Mouse (Mus musculus) embryonic facial prominence, embryonic 13.5 days (tissue): ENCODE data around the gene Fis1. TPM values are rescaled to one million over a fixed set of nuclear protein-coding genes. Genes with fewer than 3 reads are reported as not detected.
A peak's percentile ranks its signal among the peaks of the same experiment; 100 is the strongest.

Experiments used
- ATAC-seq: fragments of 200-750 bp; cut with Nextera tagmentation; 2 replicates; pipeline ENCODE4 v1.8.0; 2017; ENCODE audit warnings: low read depth; ENCODE audit not compliant: insufficient number of reproducible peaks, insufficient read depth, low FRiP score, low TSS enrichment
- H3K27ac ChIP-seq: fragments of 300-500 bp; sonication (generic); 2 replicates; pipeline ENCODE4 v1.5.1; 2015; ENCODE audit warnings: moderate library complexity, mild to moderate bottlenecking, inconsistent platforms
- H3K27me3 ChIP-seq: fragments of 300-500 bp; sonication (generic); 2 replicates; pipeline ENCODE4 v1.6.1; 2015; ENCODE audit warnings: mild to moderate bottlenecking, inconsistent platforms
- H3K36me3 ChIP-seq: fragments of 300-500 bp; sonication (generic); 2 replicates; pipeline ENCODE4 v1.6.1; 2015; ENCODE audit warnings: mild to moderate bottlenecking, inconsistent platforms
- H3K4me1 ChIP-seq: fragments of 300-500 bp; sonication (generic); 2 replicates; pipeline ENCODE4 v1.6.1; 2015; ENCODE audit warnings: inconsistent platforms
- H3K4me2 ChIP-seq: fragments of 300-500 bp; sonication (generic); 2 replicates; pipeline ENCODE4 v1.6.1; 2015; ENCODE audit warnings: moderate library complexity, mild to moderate bottlenecking, inconsistent platforms
- H3K4me3 ChIP-seq: fragments of 300-500 bp; sonication (generic); 2 replicates; pipeline ENCODE4 v1.5.1; 2015; ENCODE audit warnings: mild to moderate bottlenecking, inconsistent platforms
- H3K9ac ChIP-seq: fragments of 300-500 bp; sonication (generic); 2 replicates; pipeline ENCODE4 v1.6.1; 2015; ENCODE audit warnings: mild to moderate bottlenecking, inconsistent platforms
- H3K9me3 ChIP-seq: fragments of 300-500 bp; sonication (generic); 2 replicates; pipeline ENCODE4 v1.6.1; 2016; ENCODE audit warnings: inconsistent platforms
- whole genome bisulfite sequencing: fragments of 180-500 bp; shearing (Covaris S2); methylation state at CpG from one replicate; pipeline ENCODE4 v1.1.7; 2015; ENCODE audit warnings: mixed read lengths; 5-methylcytosine and 5-hydroxymethylcytosine counted together
- polyA plus RNA-seq: library from polyadenylated mRNA; unstranded; fragments of >200 nt; fragmentation: Nextera tagmentation; extraction: Ambion mirVana; gene quantifications from 2 replicates; pipeline ENCODE4 v1.2.1, GENCODE M21; 2015

The Fis1 gene
- polyA plus RNA-seq, 1 experiment from 2014 or later: 282 TPM

DNA sequence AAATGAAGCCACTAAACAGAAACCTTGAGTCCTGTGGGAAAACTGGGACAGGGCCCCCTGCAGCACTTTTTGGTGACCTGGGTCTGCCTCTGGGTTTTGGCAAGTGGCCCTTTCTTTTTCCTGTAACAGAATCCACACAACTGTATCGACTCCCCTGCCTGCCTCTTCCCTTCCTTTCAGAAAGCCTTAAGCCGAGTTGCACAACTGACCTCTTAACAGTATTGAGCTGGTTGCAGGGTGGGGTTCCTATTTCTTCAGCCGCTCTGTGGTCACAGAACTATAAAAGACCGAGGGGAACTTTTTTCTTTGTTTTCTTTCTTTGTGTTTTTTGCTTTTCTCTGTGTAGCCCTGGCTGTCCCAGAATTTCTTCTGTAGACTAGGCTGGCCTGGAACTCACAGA lies 24.7 kb downstream of the Fis1 start:
- Histone ChIP-seq H3K4me1 (no peaks in the 10 kb centered on the region), H3K9me3 (no peaks in the 10 kb centered on the region), H3K27ac (no peak overlapping the region), H3K4me2 (no peak overlapping the region), H3K4me3 (no peak overlapping the region), H3K9ac (no peak overlapping the region), H3K36me3 (peaks cover 26% of the 10 kb centered on the region), H3K27me3 (no peaks in the 10 kb centered on the region)
- WGBS: 63% methylated on average over 4 of the region's 4 CpGs
- ATAC-seq: no peak

DNA sequence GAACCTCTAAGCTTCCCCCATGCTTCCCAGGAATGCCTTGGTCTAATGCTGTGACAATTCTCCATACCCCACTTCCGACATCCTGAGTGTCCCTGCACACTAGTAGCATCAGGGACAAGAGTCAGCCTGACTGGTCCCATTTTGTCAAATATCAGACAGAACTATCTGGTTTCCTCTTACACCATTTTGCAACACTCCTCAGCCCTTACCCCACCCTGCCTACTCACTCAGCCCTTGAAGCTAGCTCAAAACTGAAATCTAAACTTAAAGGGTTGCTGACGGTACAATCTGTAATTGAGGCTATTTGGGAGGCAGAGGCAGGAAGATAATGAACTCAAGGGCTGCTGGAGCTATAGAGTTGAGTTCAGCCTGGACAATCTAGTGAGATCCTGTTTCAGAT lies 26.7 kb downstream of the Fis1 start:
- no peaks in the 10 kb centered on the region for H3K27me3 ChIP-seq
- 71% methylated on average over 2 of the region's 2 CpGs for WGBS
- ATAC-seq: no peak
- H3K4me3 ChIP-seq: no peak overlapping the region
- no peaks in the 10 kb centered on the region for H3K4me1 ChIP-seq
- no peak overlapping the region for H3K27ac ChIP-seq
- peaks cover 41% of the 10 kb centered on the region for H3K36me3 ChIP-seq
- H3K9ac ChIP-seq: no peak overlapping the region
- no peak overlapping the region for H3K4me2 ChIP-seq
- no peaks in the 10 kb centered on the region for H3K9me3 ChIP-seq

DNA sequence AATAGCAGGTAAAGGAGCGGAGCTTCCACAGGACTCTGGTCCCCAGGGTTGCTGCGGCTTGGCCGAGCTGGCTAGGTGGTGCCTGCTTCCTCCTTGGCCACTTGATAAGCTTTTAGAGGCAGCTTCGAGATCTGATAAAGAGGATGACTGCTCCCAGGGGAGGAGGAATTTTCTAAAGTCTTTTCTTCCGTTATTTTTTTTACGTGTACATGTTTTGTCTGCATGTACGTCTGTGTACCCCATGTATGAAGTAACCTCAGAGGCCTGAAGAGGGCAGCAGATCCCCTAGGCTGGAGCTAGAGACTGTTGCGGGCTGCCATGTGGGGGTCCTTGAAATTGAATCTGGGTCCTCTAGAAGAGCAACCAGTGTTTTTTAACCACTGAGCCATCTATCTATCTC lies 27.9 kb downstream of the Fis1 start:
- H3K9me3 ChIP-seq: no peaks in the 10 kb centered on the region
- no peak overlapping the region for H3K9ac ChIP-seq
- peaks cover 41% of the 10 kb centered on the region for H3K36me3 ChIP-seq
- no peak for ATAC-seq
- 87% methylated on average over 8 of the region's 8 CpGs for WGBS
- no peak overlapping the region for H3K4me2 ChIP-seq
- H3K4me3 ChIP-seq: no peak overlapping the region
- no peaks in the 10 kb centered on the region for H3K27me3 ChIP-seq
- H3K27ac ChIP-seq: no peak overlapping the region
- H3K4me1 ChIP-seq: peaks cover 2% of the 10 kb centered on the region

DNA sequence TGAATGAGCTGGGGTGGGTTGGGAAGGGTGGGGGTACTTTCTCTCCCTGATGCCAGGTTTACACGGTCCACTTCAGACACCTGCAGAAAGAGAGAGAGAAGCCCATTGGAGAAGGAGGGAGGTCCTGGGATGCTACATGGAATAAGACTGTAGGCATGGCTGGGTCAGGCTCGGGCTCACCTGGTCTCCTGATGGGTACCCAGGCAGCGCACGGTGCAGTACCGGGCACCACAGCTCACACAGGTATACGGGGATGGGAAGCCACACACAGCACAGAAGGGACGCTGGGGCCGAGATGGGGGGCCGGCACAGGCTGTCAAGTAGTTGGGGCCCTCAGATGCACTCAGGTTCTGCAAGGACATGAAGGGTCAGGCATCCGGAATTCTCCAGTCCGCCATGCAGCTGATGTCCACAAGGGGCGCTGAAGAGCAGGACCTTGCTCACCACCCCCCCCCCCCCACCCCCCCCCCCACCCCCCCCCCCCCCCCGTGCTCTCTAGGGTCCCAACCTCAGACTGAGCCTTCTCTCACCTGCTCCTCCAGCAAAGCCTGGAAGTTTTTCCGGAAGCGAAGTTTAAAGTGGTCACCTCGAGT lies 29.4 kb downstream of the Fis1 start:
- Histone ChIP-seq H3K9me3 (no peaks in the 10 kb centered on the region), H3K9ac (no peak overlapping the region), H3K36me3 (peaks cover 41% of the 10 kb centered on the region), H3K27me3 (no peaks in the 10 kb centered on the region), H3K4me2 (no peak overlapping the region), H3K4me1 (peaks cover 6% of the 10 kb centered on the region), H3K4me3 (no peak overlapping the region), H3K27ac (no peak overlapping the region)
- no peak for ATAC-seq
- 47% methylated on average over 15 of the region's 16 CpGs for WGBS

DNA sequence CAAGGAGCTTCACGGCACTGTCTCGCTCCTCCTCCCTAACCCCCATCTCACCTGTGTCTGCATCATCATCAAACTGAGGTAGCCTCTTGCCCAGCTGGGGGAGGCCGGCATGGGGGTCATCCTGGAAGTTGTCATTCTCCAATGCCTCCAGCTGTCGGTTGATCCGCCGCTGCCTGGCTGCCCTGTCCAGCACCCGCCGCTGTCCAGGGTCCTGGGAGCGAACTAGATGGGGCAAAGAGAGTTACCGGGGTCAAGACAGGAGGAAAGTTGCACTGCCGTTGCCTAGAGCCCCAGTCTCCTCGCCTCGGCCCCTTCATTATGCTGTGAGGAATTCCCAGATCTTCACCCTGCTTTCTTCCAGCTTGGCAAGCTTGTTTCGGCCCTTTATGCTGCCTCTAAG lies 31.8 kb downstream of the Fis1 start:
- 51% methylated on average over 14 of the region's 14 CpGs for WGBS

DNA sequence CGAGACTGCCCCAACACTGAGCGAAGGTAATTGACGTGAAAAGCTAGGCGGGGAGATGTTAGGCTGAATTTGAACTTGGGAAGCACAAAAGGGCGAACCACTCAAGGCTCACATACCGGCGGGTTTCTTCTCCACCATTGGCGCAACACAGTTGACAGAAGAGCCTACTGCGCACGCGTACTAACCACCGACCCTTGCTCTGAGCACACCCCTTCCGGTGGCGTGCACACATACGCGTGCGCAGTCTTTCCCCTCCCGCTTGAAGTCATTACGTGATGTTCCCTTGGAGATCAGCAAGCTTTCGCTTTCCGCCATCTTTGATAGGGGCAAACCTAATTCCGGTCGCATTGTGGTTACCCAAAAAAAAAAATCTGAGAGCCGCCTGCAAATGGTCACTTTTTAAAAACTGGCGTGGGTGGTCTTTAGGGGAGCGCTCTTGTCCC lies 33.6 kb downstream of the Fis1 start, which contains the start of gene Plod3:
Gene Plod3 (plus strand): TSS at position 325 of the 443 bp plus-strand sequence.
- Histone ChIP-seq H3K4me2 (peak within 1 kb of the TSS; percentile 90), H3K36me3 (peaks cover 52% of the 10 kb centered on the region), H3K4me1 (peaks cover 14% of the 10 kb centered on the region), H3K4me3 (peak within 1 kb of the TSS; percentile 69), H3K9ac (peak within 1 kb of the TSS; percentile 91), H3K27me3 (no peaks in the 10 kb centered on the region), H3K27ac (peak within 1 kb of the TSS; percentile 96), H3K9me3 (no peaks in the 10 kb centered on the region)
- ATAC-seq: peak; percentile 89
- under 1% methylated on average over 26 of the region's 26 CpGs for WGBS

More for the DNA sequence above, 31.8 kb downstream of the Fis1 start:
- Histone ChIP-seq H3K36me3 (peaks cover 52% of the 10 kb centered on the region), H3K27ac (no peak overlapping the region), H3K27me3 (no peaks in the 10 kb centered on the region), H3K9me3 (no peaks in the 10 kb centered on the region), H3K9ac (no peak overlapping the region), H3K4me2 (no peak overlapping the region), H3K4me1 (peaks cover 14% of the 10 kb centered on the region), H3K4me3 (no peak overlapping the region)
- ATAC-seq: no peak

DNA sequence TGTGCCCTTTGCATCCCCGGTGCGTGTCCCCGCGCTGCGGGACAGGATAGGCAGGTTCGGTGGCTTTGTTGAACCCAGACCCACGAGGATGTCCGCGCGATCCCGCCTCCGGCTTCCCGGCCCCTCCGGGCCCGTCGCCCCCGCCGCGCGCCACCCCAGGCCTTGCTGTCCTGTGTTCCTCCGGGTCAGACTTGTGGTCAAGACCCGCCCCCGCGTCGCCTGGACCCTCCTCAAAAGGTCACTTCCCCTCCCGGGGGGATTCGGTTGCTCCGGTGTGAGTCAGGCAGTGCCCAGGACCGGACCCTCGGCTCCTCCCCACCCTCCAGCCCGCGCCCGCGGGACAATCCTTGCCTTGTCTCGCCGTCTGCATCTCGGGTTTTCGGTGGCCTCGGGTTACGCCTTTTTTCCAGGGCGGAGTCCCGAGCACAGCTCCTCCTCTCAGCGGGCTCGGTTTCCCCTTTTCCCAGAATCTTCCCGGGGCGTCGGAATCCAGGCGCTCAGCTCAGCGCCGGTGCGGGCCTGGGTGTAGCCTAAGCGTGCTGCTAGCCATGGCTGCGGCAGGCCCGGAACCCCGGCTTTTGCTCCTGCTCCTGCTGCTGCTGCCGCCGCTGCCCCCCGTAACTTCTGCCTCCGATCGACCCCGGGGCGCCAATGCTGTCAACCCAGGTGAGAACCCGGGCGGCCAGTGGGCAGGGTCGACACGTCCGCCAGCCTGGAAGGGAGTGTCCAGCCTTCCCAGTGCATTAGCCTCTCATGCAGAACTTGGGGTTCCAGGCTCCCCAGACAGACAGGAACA lies 34.3 kb downstream of the Fis1 start:
- Histone ChIP-seq H3K9me3 (no peaks in the 10 kb centered on the region), H3K4me3 (peak overlapping the region; percentile 69), H3K27ac (peak overlapping the region; percentile 96), H3K36me3 (peaks cover 52% of the 10 kb centered on the region), H3K4me1 (peaks cover 14% of the 10 kb centered on the region), H3K27me3 (no peaks in the 10 kb centered on the region), H3K4me2 (peak overlapping the region; percentile 90), H3K9ac (peak overlapping the region; percentile 91)
- under 1% methylated on average over 67 of the region's 67 CpGs for WGBS
- ATAC-seq: peak; percentile 45

DNA sequence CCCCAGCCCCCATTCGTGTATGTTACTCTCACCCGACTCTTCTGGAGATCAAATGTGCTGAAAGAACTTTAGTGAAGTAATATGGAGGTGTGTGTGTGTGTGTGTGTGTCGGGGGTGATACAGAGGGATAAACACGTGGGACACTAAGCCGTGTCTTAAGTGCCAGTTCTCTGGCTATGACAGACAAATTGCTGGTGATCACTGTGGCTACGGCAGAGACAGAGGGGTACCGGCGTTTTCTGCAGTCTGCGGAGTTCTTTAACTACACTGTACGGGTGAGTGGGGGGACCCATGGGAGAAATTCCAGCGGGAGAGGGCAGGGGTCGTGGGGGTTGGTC lies 34.8 kb downstream of the Fis1 start, which contains the start of gene Znhit1:
Gene Znhit1 (minus strand): TSS at position 88 of the 338 bp plus-strand sequence.
- Histone ChIP-seq H3K4me1 (peaks cover 14% of the 10 kb centered on the region), H3K27me3 (no peaks in the 10 kb centered on the region), H3K27ac (peak within 1 kb of the TSS; percentile 96), H3K36me3 (peaks cover 56% of the 10 kb centered on the region), H3K4me2 (peak within 1 kb of the TSS; percentile 90), H3K9me3 (no peaks in the 10 kb centered on the region), H3K9ac (peak within 1 kb of the TSS; percentile 91), H3K4me3 (peak within 1 kb of the TSS; percentile 69)
- whole genome bisulfite sequencing: 5% methylated on average over 12 of the region's 12 CpGs
- no peak for ATAC-seq

DNA sequence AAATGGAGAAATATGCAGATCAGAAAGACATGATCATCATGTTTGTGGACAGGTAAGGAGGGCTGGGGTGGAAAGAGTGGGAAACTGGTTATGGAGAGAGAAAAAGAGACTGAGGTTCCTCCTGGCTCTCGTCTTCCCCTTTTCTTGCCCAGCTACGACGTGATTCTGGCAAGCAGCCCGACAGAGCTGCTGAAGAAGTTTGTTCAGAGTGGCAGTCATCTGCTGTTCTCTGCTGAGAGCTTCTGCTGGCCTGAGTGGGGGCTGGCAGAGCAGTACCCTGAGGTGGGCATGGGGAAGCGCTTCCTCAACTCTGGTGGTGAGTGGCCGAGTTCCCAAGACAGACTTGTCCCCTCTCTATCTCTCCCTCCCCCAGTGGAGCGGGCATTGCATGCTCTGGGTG lies 35.3 kb downstream of the Fis1 start:
- H3K4me1 ChIP-seq: peaks cover 14% of the 10 kb centered on the region
- H3K4me3 ChIP-seq: peak overlapping the region; percentile 69
- no peaks in the 10 kb centered on the region for H3K9me3 ChIP-seq
- H3K36me3 ChIP-seq: peaks cover 57% of the 10 kb centered on the region
- H3K27ac ChIP-seq: 0 out of 2 replicates have a peak overlapping the region, but pooled peaks have one; percentile 96
- H3K4me2 ChIP-seq: peak overlapping the region; percentile 90
- H3K27me3 ChIP-seq: no peaks in the 10 kb centered on the region
- peak overlapping the region; percentile 91 for H3K9ac ChIP-seq
- no peak for ATAC-seq
- 58% methylated on average over 7 of the region's 7 CpGs for WGBS

DNA sequence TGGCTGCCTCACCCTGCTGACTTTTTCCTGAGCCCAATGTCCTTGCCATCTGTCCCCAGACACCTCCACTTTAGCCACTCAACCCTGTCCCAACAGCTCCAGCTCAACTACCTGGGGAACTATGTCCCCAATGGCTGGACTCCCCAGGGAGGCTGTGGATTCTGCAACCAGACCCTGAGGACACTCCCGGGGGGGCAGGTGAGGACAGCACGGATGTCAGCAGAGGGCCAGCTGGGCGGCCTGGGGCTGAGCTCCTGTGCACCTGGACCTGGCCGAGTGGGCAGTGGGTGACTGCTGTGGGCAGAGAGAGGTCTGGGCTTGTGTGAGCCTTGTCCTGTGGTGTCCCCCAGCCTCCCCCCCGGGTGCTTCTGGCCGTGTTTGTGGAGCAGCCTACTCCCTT lies 36.7 kb downstream of the Fis1 start:
- Histone ChIP-seq H3K27me3 (no peaks in the 10 kb centered on the region), H3K27ac (no peak overlapping the region), H3K4me2 (no peak overlapping the region), H3K4me3 (no peak overlapping the region), H3K9me3 (no peaks in the 10 kb centered on the region), H3K9ac (no peak overlapping the region), H3K36me3 (peaks cover 60% of the 10 kb centered on the region), H3K4me1 (peaks cover 14% of the 10 kb centered on the region)
- WGBS: 86% methylated on average over 6 of the region's 6 CpGs
- no peak for ATAC-seq

DNA sequence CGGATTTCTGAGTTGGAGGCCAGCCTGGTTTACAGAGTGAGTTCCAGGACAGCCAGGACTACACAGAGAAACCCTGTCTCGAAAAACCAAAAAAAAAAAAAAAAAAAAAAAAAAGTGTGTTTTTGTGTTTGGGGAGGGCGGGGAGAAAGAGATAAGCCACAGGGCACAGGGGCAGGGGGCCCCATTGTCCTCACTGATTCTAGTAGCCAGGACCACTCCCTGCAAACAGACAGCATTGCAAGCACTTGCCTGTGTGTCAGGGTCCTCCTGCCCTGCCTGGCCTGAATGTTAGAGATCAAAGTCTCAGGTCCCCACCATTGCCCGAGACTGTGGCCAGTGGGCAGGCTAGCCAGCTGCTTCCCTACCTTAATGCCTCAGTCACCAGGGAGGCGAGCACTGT lies 46.4 kb downstream of the Fis1 start:
- peaks cover 22% of the 10 kb centered on the region for H3K36me3 ChIP-seq
- no peaks in the 10 kb centered on the region for H3K9me3 ChIP-seq
- H3K4me3 ChIP-seq: no peak overlapping the region
- WGBS: 78% methylated on average over 4 of the region's 5 CpGs
- peaks cover 13% of the 10 kb centered on the region for H3K4me1 ChIP-seq
- ATAC-seq: no peak
- H3K27me3 ChIP-seq: no peaks in the 10 kb centered on the region
- H3K9ac ChIP-seq: no peak overlapping the region
- no peak overlapping the region for H3K27ac ChIP-seq
- no peak overlapping the region for H3K4me2 ChIP-seq

DNA sequence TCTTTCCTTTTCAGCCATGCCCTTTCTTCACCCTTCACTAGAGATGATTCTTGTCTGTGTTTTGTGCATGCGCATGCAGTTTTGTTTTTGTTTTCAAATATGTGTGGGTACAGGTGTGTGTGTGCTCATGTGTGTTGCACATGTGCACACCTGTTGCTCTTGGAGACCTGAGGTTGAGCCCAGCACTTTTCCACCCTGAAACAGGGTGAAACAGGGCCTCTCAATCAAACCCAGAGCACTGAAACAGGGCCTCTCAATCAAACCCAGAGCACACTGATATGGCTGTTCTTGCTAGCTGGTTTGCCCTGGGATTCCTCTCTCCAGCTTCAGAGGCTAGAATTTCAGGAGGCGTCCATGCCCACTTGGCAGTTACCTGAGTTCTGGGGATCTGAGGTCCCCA lies 47.5 kb downstream of the Fis1 start:
- no peak overlapping the region for H3K9ac ChIP-seq
- ATAC-seq: no peak
- H3K4me1 ChIP-seq: peaks cover 13% of the 10 kb centered on the region
- peaks cover 10% of the 10 kb centered on the region for H3K36me3 ChIP-seq
- H3K4me2 ChIP-seq: peak overlapping the region; percentile 3; the same call in 1 of the 2 replicates
- H3K4me3 ChIP-seq: no peak overlapping the region
- 69% methylated on average over 2 of the region's 2 CpGs for WGBS
- no peaks in the 10 kb centered on the region for H3K9me3 ChIP-seq
- peak overlapping the region; percentile 14; the same call in 1 of the 2 replicates for H3K27ac ChIP-seq
- no peaks in the 10 kb centered on the region for H3K27me3 ChIP-seq
